Mouse (Mus musculus) cerebellum, adult (tissue): ENCODE results near the gene Krt24.
A peak's percentile ranks its signal among the peaks of the same experiment; 100 is the strongest.

Experiments used
- ATAC-seq: cut with Nextera tagmentation; 2 replicates; pipeline ENCODE4 v1.9.2; 2017; ENCODE audit warnings: mild to moderate bottlenecking, moderate library complexity, mixed read lengths; ENCODE audit not compliant: insufficient number of reproducible peaks, low FRiP score, low TSS enrichment

Krt24 gene

GRCm38 (mm10) chr11:99284833-99285312 is at the start of gene Krt24:
Krt24 (minus strand) TSS chr11:99285262.
- ATAC-seq: no peak

GRCm38 (mm10) chr11:99333426-99333825 is 48.4 kb upstream of the Krt24 start:
- ATAC-seq: no peak

- ATAC-seq: no peak
Measured at GRCm38 (mm10) chr11:99329655-99330054, 44.6 kb upstream of the Krt24 start.

GRCm38 (mm10) chr11:99322851-99323250 is 37.8 kb upstream of the Krt24 start, which contains the start of gene Krt25:
Krt25 (minus strand) TSS chr11:99322951.
- no peak for ATAC-seq

- no peak for ATAC-seq
Measured at GRCm38 (mm10) chr11:99321094-99321493, 36.0 kb upstream of the Krt24 start.

- no peak for ATAC-seq
Measured at GRCm38 (mm10) chr11:99319127-99319526, 34.1 kb upstream of the Krt24 start.

GRCm38 (mm10) chr11:99316543-99316942 is 31.5 kb upstream of the Krt24 start:
- no peak for ATAC-seq

GRCm38 (mm10) chr11:99314594-99314993 is 29.5 kb upstream of the Krt24 start:
- ATAC-seq: no peak

- ATAC-seq: no peak
Measured at GRCm38 (mm10) chr11:99310882-99311281, 25.8 kb upstream of the Krt24 start.

- no peak; the same call in 1 of the 2 replicates for ATAC-seq
Measured at GRCm38 (mm10) chr11:99307579-99307978, 22.5 kb upstream of the Krt24 start.

GRCm38 (mm10) chr11:99295039-99295438 is 10.0 kb upstream of the Krt24 start:
- no peak for ATAC-seq

- ATAC-seq: no peak; the same call in 1 of the 2 replicates
Measured at GRCm38 (mm10) chr11:99292846-99293245, 7.8 kb upstream of the Krt24 start.

- ATAC-seq: peak; percentile 88
Measured at GRCm38 (mm10) chr11:99284011-99284410, 1.1 kb downstream of the Krt24 start.

- no peak for ATAC-seq
Measured at GRCm38 (mm10) chr11:99283334-99283733, 1.7 kb downstream of the Krt24 start.

GRCm38 (mm10) chr11:99281116-99281515 is 3.9 kb downstream of the Krt24 start:
- ATAC-seq: peak; percentile 54; the same call in 1 of the 2 replicates

- ATAC-seq: no peak
Measured at GRCm38 (mm10) chr11:99279986-99280385, 5.1 kb downstream of the Krt24 start.

- ATAC-seq: no peak
Measured at GRCm38 (mm10) chr11:99276786-99277185, 8.3 kb downstream of the Krt24 start.

GRCm38 (mm10) chr11:99275624-99276023 is 9.4 kb downstream of the Krt24 start:
- no peak for ATAC-seq

GRCm38 (mm10) chr11:99272721-99273120 is 12.3 kb downstream of the Krt24 start:
- ATAC-seq: no peak

- no peak for ATAC-seq
Measured at GRCm38 (mm10) chr11:99269192-99269591, 15.9 kb downstream of the Krt24 start.

- no peak for ATAC-seq
Measured at GRCm38 (mm10) chr11:99265796-99266195, 19.3 kb downstream of the Krt24 start.

- no peak for ATAC-seq
Measured at GRCm38 (mm10) chr11:99265220-99265619, 19.8 kb downstream of the Krt24 start.

GRCm38 (mm10) chr11:99256213-99256612 is 28.8 kb downstream of the Krt24 start:
- no peak for ATAC-seq
